Mouse (Mus musculus): ENCODE measurements around the gene Tln2.
"Not testable (repeated sequence)": the region's sequence is repeated elsewhere in the genome, so short reads cannot be mapped to it uniquely, and the experiment has no call there.

Gene Tln2

GRCm38 (mm10) chr9:67361511-67361910, 198.0 kb downstream of the Tln2 start:
- no peak for DNase-seq (ENCODE audit: low read depth, low spot score)

- no peak for DNase-seq (ENCODE audit: low read depth, low spot score)
Measured at GRCm38 (mm10) chr9:67354356-67354755, 205.1 kb downstream of the Tln2 start.

DNA sequence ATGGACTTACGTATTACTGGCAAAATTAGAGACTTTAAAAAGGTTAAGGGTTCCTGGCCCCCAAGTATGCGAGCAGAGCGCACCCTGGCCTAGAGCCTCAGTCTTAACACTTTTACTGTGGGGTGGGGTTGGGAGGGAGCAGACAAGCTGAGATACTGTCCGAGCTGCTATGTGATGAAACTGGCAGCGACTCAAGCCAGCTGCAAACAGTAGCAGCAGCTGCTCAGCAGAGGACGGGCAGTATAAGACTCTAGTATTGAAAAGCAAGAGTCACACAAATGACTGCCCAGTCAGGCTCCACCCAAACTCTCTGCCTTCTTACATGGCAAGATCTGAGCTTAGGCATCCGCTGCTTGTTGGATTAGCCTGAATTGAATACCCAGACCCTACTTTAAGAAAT, 206.1 kb downstream of the Tln2 start:
- DNase-seq (ENCODE audit: low read depth, low spot score): no peak

- DNase-seq (ENCODE audit: low read depth, low spot score): no peak
Measured at GRCm38 (mm10) chr9:67348983-67349382, 210.5 kb downstream of the Tln2 start.

DNA sequence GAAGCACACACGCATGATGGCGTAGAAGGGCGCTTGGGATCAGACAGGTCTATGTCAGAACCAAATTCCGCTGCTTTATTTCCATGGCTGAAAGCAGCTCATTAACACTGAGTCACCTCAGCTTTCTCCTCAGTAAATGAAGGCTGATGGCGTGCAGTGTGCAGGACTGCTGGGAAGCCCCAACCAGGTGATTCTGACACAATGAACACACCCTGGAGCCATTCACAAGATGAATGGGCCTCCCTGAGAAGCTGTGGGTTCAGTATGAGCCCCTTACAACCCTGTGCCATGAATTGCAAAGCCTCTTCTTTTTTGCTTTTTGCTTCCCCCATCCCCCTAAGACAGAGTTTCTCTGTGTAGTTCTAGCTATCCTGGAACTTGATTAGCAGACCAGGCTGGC, 212.3 kb downstream of the Tln2 start:
- DNase-seq (ENCODE audit: low read depth, low spot score): peak; percentile 83

DNA sequence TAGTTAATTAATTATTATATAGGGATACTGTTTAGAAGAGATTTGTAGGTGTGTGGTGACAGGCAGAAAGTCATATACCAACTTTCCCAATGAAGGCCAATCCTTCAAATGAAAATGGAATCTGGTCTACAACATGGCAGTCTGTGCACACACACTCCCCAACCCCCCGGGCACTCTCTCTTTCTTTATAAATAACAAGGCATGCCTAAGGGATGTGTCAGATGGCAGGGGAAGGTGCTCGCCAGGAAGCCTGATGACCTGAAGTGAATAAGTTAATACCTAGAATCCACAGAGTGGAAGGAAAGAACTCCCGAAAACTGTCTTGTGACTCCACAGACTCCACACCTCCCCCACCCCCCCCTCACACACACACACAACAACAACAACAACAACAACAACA, 228.2 kb downstream of the Tln2 start:
- DNase-seq (ENCODE audit: low read depth, low spot score): no peak

DNA sequence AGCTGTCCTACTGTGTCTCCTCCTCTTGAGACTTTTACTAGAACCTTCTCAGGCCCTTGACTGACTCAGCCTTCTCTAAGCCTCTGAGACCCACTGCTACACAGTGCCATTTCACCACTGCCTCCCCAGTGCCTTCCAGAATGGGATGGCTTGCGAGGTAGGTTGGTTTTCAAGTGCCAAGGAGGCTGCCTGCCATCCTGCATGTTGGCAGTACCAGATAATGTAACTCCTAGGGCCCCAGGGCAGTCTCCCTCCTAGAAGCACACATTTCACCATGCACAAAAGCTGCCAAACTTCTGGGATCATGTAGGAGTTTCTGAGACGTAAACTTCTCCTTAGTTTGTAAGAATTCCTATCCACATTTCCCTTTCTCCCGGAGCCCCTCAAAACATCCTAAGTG, 231.1 kb downstream of the Tln2 start:
- no peak for DNase-seq (ENCODE audit: low read depth, low spot score)

- peak; percentile 21 for DNase-seq (ENCODE audit: low read depth, low spot score)
Measured at GRCm38 (mm10) chr9:67321886-67322285, 237.6 kb downstream of the Tln2 start.

DNA sequence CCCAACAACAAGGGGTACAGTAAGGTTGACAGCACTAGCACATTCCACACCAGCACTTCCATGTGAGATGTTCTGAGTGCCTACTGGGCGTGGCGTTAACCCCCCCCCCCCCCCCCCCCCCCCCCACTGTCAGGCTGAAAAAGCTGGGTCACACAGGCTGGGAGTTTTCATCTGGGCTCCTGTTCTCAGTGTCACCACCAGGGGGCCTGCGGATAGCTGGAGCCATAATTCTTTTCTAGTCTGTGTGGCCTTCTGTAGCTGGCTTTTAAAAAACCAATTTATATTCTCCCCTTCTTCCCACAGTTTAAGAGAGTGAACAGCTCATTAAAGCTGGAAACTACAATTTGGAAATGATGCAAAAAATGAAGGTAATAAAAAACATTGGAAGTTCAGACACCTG, 244.1 kb downstream of the Tln2 start:
- peak; percentile 65 for DNase-seq (ENCODE audit: low read depth, low spot score)

GRCm38 (mm10) chr9:67304992-67305391, 254.5 kb downstream of the Tln2 start:
- DNase-seq (ENCODE audit: low read depth, low spot score): no peak

- DNase-seq (ENCODE audit: low read depth, low spot score): no peak
Measured at GRCm38 (mm10) chr9:67303986-67304385, 255.5 kb downstream of the Tln2 start.

- no peak for DNase-seq (ENCODE audit: low read depth, low spot score)
Measured at GRCm38 (mm10) chr9:67303038-67303437, 256.5 kb downstream of the Tln2 start.

GRCm38 (mm10) chr9:67302386-67302989, 257.0 kb downstream of the Tln2 start:
- DNase-seq (ENCODE audit: low read depth, low spot score): no peak

DNA sequence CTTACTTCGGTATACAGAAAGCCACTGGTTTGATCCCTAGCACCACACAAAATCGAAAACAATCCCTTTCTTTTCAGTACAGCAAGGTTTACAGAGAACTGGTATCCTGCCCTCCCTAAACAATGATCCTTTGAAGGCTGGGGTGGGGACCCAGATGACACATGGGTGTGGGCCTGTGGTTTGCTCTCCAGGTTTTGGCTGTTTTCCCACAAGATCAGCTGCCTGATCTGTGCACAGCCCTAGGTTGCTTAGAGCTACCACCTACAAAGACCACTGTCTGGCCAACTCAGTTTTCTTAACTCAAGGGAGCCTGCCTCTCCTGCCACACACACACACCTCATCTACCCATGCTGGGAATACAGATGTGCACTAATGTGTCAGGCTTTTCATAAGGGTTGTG, 257.9 kb downstream of the Tln2 start:
- no peak for DNase-seq (ENCODE audit: low read depth, low spot score)

GRCm38 (mm10) chr9:67300769-67301168, 258.7 kb downstream of the Tln2 start:
- DNase-seq (ENCODE audit: low read depth, low spot score): no peak

GRCm38 (mm10) chr9:67300346-67300745, 259.2 kb downstream of the Tln2 start:
- no peak for DNase-seq (ENCODE audit: low read depth, low spot score)

- no peak for DNase-seq (ENCODE audit: low read depth, low spot score)
Measured at GRCm38 (mm10) chr9:67299164-67299563, 260.3 kb downstream of the Tln2 start.

DNA sequence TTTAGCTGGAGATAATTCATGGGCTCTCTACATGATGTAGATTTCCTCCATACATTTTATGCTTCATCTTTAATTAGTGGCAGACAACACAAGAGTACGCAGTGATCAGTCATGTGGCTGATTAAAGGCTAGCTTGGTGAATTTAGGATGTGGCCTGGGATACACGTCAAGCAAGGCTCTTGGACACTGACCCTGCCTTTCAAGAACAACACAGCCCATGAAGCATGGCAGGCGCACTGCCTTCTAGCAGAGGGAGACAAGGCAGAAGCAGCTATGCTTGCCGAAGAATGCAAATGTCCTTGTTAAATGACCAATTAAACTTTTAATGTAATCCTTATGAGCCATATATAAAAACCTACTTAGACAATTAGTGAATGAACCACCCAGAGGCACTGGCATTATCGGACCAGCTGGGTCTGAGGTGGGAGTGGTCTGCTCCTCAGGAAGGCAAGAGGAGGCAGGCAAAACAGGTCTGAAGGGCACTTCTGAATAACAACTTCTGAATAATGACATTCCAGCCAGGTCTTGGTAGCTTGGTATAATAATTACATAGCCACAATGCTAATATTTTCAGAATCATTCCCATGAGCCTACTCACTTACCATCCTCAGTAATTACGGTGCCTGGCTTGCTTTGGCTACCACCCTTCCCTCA, 262.1 kb downstream of the Tln2 start:
- no peak for DNase-seq (ENCODE audit: low read depth, low spot score)

- DNase-seq (ENCODE audit: low read depth, low spot score): no peak
Measured at GRCm38 (mm10) chr9:67287457-67287856, 272.0 kb downstream of the Tln2 start.

DNA sequence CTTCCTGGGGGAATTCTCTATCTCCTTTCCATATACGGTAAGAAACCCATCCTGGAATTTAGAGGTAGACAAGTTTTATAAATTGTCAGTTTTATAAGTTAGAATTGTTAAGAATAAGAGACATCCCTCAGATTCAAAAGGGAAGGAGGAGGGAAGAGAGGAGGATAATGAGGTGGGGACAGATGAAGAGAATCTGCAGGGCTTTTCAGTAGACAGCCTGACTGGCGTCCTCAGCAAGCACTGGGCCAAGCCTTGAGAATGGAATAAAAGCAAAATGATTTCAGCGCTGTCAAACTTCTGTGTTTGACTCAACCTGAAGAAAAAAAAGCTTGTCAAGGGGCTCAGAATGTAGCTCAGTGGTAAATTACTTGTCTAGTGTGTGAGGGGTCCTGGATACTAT, 272.7 kb downstream of the Tln2 start:
- no peak for DNase-seq (ENCODE audit: low read depth, low spot score)

DNA sequence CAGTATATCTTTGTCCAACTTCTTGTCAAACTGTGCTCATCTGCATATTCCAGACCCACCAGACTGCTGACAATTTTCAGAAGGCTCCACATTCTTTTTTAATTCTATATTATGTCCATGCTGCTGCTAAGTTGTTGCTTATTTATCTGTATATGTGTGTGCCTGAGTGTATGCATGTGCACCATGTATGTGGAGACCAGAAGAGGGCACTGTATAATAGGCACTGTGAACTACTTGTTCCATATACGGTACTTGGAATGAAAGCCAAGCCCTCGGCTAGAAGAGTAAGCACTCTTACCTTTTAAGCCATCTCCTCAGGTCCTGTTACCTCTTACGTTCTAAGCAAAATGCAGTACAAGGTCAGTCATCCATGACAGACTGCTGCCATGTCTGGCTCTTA, 274.0 kb downstream of the Tln2 start:
- DNase-seq (ENCODE audit: low read depth, low spot score): no peak

DNA sequence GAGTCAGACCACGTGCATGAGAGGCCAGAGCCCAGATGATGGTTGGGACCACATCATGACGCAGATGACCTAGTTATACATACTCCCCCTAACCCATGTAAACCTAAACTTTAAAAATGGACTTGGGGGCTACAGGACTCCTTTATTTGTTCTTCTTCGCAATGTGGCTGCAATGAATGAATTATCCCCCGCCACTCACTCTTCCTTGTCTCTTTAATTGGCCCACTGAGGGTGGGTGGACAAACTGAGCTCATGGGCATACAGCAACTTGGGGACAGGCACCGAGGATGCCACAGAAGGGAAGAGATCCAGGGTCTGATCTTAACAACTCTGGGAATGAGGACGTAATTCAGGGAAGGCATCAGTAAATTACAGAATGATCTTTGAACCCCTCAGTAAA, 277.7 kb downstream of the Tln2 start:
- no peak for DNase-seq (ENCODE audit: low read depth, low spot score)

DNA sequence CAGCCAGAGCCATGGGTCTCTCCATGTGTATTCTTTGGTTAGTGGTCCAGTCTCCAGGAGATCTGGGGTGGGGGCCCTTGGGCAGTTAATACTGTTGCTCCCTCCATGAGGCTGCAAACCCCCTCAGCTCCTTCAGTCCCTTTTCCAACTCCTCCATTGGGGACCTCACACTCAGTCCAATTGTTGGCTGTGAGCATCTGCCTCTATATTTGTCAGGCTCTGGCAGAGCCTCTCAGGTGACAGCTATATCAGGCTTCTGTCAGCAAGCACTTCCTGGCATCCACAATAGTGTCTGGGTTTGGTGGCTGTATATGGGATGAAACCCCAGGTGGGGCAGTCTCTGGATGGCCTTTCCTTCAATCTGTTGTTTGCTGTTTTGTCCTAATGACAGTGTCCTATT, 279.2 kb downstream of the Tln2 start:
- not testable (repeated sequence) for DNase-seq (ENCODE audit: low read depth, low spot score)

DNA sequence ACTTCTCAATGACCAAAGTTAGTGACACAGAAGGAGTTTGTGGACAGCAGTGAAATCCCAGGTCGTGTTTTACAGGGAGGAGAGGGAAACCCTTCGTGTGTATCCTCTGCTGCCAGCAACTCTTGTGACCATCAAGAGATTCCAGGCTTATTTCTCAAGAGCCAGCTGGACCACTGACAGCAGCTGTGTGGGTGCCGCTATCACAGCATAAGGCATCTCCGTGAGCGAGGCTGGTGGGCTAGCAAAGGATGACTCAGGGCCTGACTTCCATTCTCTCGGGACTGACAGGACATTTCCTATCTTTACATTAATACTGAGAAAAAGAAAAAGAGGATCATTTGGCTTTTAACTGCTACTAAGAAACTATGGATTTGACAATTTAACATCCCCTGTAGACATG, 283.1 kb downstream of the Tln2 start:
- no peak for DNase-seq (ENCODE audit: low read depth, low spot score)

Data from R1 (cell line).